Mouse (Mus musculus) neural tube, embryonic 12.5 days (tissue): ENCODE results near the gene 4922502D21Rik. TPM values are rescaled to one million over a fixed set of nuclear protein-coding genes. Genes with fewer than 3 reads are reported as not detected.
A peak's percentile ranks its signal among the peaks of the same experiment; 100 is the strongest.
"Not testable (repeated sequence)": the region's sequence is repeated elsewhere in the genome, so short reads cannot be mapped to it uniquely, and the experiment has no call there.

ENCODE experiments used
- ATAC-seq: fragments of 200-750 bp; cut with Nextera tagmentation; 2 replicates; pipeline ENCODE4 v1.8.0; 2017; ENCODE audit warnings: low read depth, mild to moderate bottlenecking, moderate TSS enrichment, moderate library complexity; ENCODE audit not compliant: low FRiP score
- H3K27ac ChIP-seq: fragments of 300-500 bp; sonication (generic); 2 replicates; pipeline ENCODE4 v1.5.1; 2016
- H3K27me3 ChIP-seq: fragments of 300-500 bp; sonication (generic); replicated peaks from 2 replicates; pipeline ENCODE4 v1.6.1; 2016; ENCODE audit warnings: mild to moderate bottlenecking
- H3K36me3 ChIP-seq: fragments of 300-500 bp; sonication (generic); 2 replicates; pipeline ENCODE4 v1.6.1; 2016; ENCODE audit warnings: mild to moderate bottlenecking
- H3K4me1 ChIP-seq: fragments of 300-500 bp; sonication (generic); 2 replicates; pipeline ENCODE4 v1.6.1; 2016
- H3K4me2 ChIP-seq: fragments of 300-500 bp; sonication (generic); replicated peaks from 2 replicates; pipeline ENCODE4 v1.6.1; 2016; ENCODE audit warnings: mild to moderate bottlenecking
- H3K4me3 ChIP-seq: fragments of 300-500 bp; sonication (generic); 2 replicates; pipeline ENCODE4 v1.5.1; 2016
- H3K9ac ChIP-seq: fragments of 300-500 bp; sonication (generic); 2 replicates; pipeline ENCODE4 v1.6.1; 2016; ENCODE audit warnings: mild to moderate bottlenecking
- H3K9me3 ChIP-seq: fragments of 300-500 bp; sonication (generic); 2 replicates; pipeline ENCODE4 v1.6.1; 2016; ENCODE audit warnings: mild to moderate bottlenecking
- WGBS: fragments of 180-500 bp; shearing (Covaris S2); methylation state at CpG from one replicate; pipeline ENCODE4 v1.1.7; 2016; 5-methylcytosine and 5-hydroxymethylcytosine counted together
- polyA plus RNA-seq: library from polyadenylated mRNA; unstranded; fragments of >200 nt; fragmentation: Nextera tagmentation; extraction: Ambion mirVana; gene quantifications from 2 replicates; pipeline ENCODE4 v1.2.1, GENCODE M21; 2016

The 4922502D21Rik gene
- polyA plus RNA-seq, 1 experiment from 2014 or later, result not detected

DNA sequence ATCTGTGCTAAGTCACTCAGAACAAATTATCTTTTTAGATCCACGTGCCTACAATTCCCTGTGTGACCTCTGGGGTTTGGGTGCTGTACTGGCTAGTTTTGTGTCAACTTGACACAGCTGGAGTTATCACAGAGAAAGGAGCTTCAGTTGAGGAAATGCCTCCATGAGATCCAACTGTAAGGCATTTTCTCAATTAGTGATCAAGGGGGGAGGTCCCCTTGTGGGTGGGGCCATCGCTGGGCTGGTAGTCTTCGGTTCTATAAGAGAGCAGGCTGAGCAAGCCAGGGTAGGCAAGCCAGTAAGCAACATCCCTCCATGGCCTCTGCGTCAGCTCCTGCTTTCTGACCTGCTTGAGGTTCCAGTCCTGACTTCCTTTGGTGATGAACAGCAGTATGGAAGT is 10.8 kb upstream of the 4922502D21Rik start, which contains the start of gene Clec12a:
Gene Clec12a, plus strand, starts transcription at position 301 of the 400 bp plus-strand sequence.
- H3K27me3 ChIP-seq, H3K27ac ChIP-seq, H3K36me3 ChIP-seq, H3K4me3 ChIP-seq, H3K4me1 ChIP-seq, H3K4me2 ChIP-seq, H3K9me3 ChIP-seq, H3K9ac ChIP-seq, ATAC-seq: not testable (repeated sequence)
- 85% methylated on average over 4 of the region's 4 CpGs for WGBS

DNA sequence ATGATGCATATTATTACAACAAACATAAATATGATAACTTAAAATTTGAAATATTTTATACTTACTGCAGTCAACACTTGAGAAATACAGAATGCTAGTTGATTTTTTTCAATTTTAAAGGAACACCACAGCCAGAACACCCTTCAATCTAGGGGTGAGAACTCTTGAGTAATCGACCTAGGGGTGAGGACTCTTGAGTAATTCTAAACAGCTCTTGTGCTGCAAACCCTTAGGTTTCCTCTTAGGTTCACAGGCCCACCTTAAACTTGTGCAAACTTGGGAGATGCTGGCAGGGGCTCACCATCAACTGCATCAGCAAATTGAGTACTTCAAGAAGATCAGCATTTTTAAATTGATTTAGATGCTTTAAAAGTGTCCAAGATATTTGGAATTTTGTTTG is 6.2 kb upstream of the 4922502D21Rik start:
- H3K4me3 ChIP-seq, result no peak overlapping the region
- 70% methylated on average over 1 of the region's 1 CpGs for WGBS
- no peaks in the 10 kb centered on the region for H3K4me1 ChIP-seq
- H3K9ac ChIP-seq, result no peak overlapping the region
- no peak overlapping the region for H3K27ac ChIP-seq
- H3K27me3 ChIP-seq, result no peaks in the 10 kb centered on the region
- H3K4me2 ChIP-seq, result no peak overlapping the region
- ATAC-seq, result no peak
- H3K9me3 ChIP-seq, result no peaks in the 10 kb centered on the region
- no peaks in the 10 kb centered on the region for H3K36me3 ChIP-seq

DNA sequence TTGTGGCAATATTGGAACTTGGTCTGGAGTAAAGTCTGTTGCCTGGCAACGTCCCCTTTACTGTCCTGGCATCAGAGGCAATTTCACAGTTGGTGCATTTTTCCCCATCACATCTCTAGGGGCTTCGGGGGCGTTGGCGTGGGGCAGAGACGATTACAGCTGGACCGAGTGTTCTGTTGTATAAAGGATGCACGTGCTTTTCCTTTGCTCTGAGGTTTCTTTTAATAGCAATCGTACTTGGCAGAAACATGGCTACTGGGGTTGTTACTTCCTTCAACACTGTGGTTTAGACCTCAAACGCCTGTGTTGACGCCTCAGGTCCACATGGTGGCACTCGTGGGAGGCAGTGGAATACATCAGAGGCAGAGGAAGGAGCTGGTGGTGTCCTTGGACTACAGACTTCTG is 2.1 kb upstream of the 4922502D21Rik start:
- Histone ChIP-seq H3K9ac (no peak overlapping the region), H3K4me2 (no peak overlapping the region; the same call in 1 of the 2 replicates), H3K27me3 (no peaks in the 10 kb centered on the region), H3K36me3 (no peaks in the 10 kb centered on the region), H3K4me3 (no peak overlapping the region), H3K4me1 (no peaks in the 10 kb centered on the region), H3K27ac (no peak overlapping the region), H3K9me3 (no peaks in the 10 kb centered on the region)
- peak; percentile 85 for ATAC-seq
- 27% methylated on average over 11 of the region's 11 CpGs for WGBS

DNA sequence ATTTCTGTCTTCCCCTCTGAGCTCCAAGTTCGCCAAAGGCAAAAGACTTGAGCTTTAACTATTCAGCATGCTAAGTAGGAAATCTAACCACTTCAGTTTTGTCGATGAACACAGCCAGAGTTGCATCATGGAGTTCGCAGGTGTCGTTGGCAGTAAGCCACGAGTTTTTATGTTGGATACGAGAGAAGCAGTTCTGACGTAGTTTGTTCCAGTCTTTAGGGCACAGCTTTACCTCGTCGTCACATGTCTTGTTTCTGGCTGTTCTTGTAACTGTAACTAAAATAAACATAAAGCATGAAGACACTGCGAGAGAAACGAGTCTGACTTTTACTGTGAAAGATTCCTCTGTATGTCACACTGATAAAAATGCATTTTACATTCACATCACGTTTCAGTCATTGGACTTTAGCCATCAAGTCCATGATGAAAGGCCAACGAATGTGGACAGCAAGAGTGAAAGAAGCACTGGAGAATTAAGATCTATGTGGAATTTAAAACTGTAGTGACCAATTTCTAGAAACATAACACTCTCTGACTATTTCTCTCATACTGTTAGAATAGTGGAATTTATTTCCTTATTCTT is 4.9 kb downstream of the 4922502D21Rik start:
- Histone ChIP-seq H3K4me3 (no peak overlapping the region), H3K9me3 (no peaks in the 10 kb centered on the region), H3K27me3 (no peaks in the 10 kb centered on the region), H3K9ac (no peak overlapping the region), H3K4me1 (no peaks in the 10 kb centered on the region), H3K4me2 (no peak overlapping the region), H3K36me3 (no peaks in the 10 kb centered on the region), H3K27ac (no peak overlapping the region)
- ATAC-seq, result no peak
- WGBS, result 81% methylated on average over 13 of the region's 13 CpGs

DNA sequence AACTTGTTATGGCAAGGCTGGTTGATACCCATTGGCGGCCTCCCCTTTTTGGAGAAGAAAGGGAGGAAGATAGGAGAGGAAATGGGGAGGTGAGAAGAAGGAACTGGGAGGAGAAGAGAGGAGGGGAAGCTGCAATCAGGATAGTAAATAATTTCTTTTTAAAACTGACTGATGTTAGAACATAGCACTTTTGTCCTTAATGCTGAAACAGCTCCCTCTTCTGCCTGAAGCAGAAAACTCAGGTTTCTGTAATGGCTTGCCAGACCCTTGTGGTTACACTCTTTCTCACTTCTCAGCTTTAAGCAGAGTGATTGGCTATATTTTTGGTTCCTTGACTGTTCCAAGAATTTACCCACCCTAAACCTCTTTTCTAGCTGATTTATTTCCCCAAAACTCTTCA is 5.6 kb downstream of the 4922502D21Rik start:
- H3K27ac ChIP-seq, result no peak overlapping the region
- H3K9ac ChIP-seq, result no peak overlapping the region
- H3K4me1 ChIP-seq, result no peaks in the 10 kb centered on the region
- no peak overlapping the region for H3K4me2 ChIP-seq
- H3K9me3 ChIP-seq, result no peaks in the 10 kb centered on the region
- no peak for ATAC-seq
- no peak overlapping the region for H3K4me3 ChIP-seq
- H3K27me3 ChIP-seq, result no peaks in the 10 kb centered on the region
- no peaks in the 10 kb centered on the region for H3K36me3 ChIP-seq
- WGBS, result 100% methylated on average over 1 of the region's 1 CpGs

DNA sequence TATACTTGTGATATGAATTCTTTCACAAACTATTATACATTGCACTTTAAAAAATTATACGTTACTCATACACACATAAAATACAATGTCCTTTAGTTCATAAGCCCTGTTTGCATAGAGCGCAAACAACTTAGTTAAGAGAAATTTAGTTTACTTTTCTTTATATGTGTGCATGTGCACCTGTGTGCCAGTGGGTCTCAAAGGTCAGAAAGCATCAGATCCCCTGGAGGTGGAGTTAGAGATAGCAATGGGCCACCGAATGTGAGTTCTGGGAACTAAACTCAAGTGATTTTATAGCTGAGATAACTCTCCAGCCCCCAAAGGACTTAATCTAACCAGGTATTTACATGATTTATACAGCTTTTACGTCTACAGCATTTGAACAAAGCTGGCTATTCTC is 12.3 kb downstream of the 4922502D21Rik start:
- Histone ChIP-seq H3K36me3 (no peaks in the 10 kb centered on the region), H3K9me3 (no peaks in the 10 kb centered on the region), H3K4me1 (no peaks in the 10 kb centered on the region), H3K4me2 (no peak overlapping the region), H3K27me3 (no peaks in the 10 kb centered on the region), H3K27ac (no peak overlapping the region), H3K9ac (no peak overlapping the region), H3K4me3 (no peak overlapping the region)
- ATAC-seq, result no peak
- WGBS, result 79% methylated on average over 4 of the region's 4 CpGs

DNA sequence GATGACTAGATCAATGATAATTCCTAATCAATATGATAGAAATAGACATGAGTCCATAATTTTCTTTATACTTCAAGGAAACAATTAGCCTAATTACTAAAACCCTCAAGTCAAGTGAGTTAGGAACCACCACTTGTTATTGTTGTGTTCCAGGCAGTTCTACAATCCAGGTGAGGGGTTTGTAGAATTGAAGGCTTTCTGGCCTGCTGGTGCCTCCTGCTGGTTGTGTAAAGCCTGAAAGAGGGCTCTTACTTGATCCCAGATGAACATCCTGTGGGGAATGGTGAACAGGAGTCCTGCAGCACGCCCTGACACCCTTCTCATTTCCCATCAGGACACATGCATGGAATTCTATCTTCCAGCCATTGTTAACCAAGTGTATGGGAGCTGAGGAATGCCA is 13.2 kb downstream of the 4922502D21Rik start:
- Histone ChIP-seq H3K27me3 (no peaks in the 10 kb centered on the region), H3K4me2 (no peak overlapping the region), H3K4me1 (no peaks in the 10 kb centered on the region), H3K9ac (no peak overlapping the region), H3K27ac (no peak overlapping the region), H3K4me3 (no peak overlapping the region), H3K36me3 (no peaks in the 10 kb centered on the region), H3K9me3 (no peaks in the 10 kb centered on the region)
- ATAC-seq, result no peak
- 41% methylated on average over 1 of the region's 1 CpGs for WGBS

DNA sequence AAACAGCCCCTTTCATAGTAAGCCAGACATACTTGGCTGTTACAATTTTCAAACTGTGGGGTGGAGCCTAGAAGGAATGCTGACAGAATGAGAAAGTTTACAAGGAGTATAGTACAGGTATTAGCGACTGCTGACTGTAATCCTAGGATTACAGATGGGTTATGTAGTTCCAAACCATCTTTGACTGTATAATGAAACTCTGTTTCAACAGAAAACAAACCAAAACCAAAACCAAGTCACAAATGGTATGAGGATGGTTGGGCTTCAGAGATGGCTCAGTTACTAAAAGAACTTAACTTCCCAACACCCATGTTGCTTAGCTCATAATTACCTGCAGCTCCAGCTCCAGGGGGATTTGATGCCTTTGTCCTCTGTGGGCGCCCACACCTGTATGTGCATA is 15.1 kb downstream of the 4922502D21Rik start:
- H3K27ac ChIP-seq, result no peak overlapping the region
- no peaks in the 10 kb centered on the region for H3K9me3 ChIP-seq
- H3K9ac ChIP-seq, result no peak overlapping the region
- no peak overlapping the region for H3K4me3 ChIP-seq
- H3K4me2 ChIP-seq, result no peak overlapping the region
- no peak for ATAC-seq
- no peaks in the 10 kb centered on the region for H3K36me3 ChIP-seq
- no peaks in the 10 kb centered on the region for H3K4me1 ChIP-seq
- 70% methylated on average over 2 of the region's 2 CpGs for WGBS
- H3K27me3 ChIP-seq, result no peaks in the 10 kb centered on the region

DNA sequence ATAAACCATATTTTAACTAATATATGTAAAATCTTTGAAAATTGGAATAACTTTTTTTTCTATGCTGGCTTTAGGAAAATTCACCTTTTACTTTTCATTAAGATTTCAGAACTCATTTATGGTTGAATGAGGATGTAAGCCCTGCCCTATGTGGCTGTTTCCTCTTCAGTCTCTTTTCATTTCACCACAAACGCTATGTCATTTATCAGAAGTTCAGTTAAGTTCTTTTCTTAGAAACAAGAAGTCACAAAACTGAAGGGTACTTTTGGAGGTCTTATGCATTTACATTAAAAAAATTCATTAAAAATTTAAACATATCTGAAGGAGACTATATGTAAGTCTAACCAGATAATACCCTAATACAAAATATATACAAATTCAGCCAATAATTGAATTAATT is 15.9 kb downstream of the 4922502D21Rik start:
- no peak overlapping the region for H3K27ac ChIP-seq
- H3K27me3 ChIP-seq, result no peaks in the 10 kb centered on the region
- no peak overlapping the region for H3K4me3 ChIP-seq
- WGBS, result 89% methylated on average over 1 of the region's 1 CpGs
- no peak overlapping the region for H3K9ac ChIP-seq
- no peaks in the 10 kb centered on the region for H3K9me3 ChIP-seq
- no peaks in the 10 kb centered on the region for H3K36me3 ChIP-seq
- no peak for ATAC-seq
- H3K4me1 ChIP-seq, result no peaks in the 10 kb centered on the region
- no peak overlapping the region for H3K4me2 ChIP-seq

DNA sequence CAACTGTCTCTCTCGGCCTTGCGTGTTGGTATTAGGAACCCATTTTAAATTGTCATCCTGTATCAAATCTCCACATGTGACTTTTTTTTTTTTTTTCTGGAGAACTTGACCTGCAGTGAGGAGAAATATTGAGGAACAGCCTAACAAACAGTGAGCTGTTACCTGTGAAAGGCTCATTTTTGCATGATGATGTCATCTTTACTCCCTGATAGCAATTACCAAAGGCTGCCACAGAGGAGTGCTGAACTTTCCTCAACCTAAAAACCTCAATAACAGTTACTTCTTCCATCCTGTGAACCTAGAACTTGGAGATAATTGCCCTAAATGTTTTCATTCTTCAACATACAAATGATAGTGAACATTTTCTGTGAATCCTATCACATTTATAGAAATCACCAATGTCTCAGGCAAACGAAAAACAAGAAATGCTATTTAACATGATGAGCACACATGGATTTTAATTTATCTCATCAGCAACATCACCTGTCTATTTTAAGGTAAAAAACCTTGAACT is 16.9 kb downstream of the 4922502D21Rik start:
- no peaks in the 10 kb centered on the region for H3K9me3 ChIP-seq
- no peak overlapping the region for H3K27ac ChIP-seq
- H3K9ac ChIP-seq, result no peak overlapping the region
- H3K27me3 ChIP-seq, result no peaks in the 10 kb centered on the region
- no peaks in the 10 kb centered on the region for H3K36me3 ChIP-seq
- H3K4me3 ChIP-seq, result no peak overlapping the region
- no peak overlapping the region for H3K4me2 ChIP-seq
- H3K4me1 ChIP-seq, result no peaks in the 10 kb centered on the region
- 95% methylated on average over 3 of the region's 3 CpGs for WGBS
- ATAC-seq, result no peak

DNA sequence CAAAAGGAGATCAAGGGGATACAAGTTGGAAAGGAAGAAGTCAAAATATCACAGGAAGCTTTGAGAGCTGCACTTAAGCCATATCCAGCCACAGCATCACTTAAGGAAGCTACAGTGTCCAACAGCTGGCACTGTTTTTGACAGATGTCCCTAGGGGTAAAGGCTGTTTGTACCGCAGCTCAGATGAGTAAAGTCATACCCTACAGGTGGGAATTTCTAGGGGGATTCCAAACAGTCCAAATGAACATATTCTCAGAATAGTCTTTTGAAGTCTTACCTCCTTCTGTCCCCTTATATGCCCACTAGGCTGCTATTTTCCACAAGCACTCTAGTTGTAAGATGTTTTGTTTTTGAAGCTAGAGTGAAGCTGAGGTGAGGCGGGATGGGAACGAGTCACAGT is 19.1 kb downstream of the 4922502D21Rik start:
- Histone ChIP-seq H3K27ac (no peak overlapping the region), H3K36me3 (no peaks in the 10 kb centered on the region), H3K4me2 (no peak overlapping the region), H3K9me3 (no peaks in the 10 kb centered on the region), H3K4me3 (no peak overlapping the region), H3K9ac (no peak overlapping the region), H3K27me3 (no peaks in the 10 kb centered on the region), H3K4me1 (no peaks in the 10 kb centered on the region)
- ATAC-seq, result no peak
- 75% methylated on average over 3 of the region's 3 CpGs for WGBS

DNA sequence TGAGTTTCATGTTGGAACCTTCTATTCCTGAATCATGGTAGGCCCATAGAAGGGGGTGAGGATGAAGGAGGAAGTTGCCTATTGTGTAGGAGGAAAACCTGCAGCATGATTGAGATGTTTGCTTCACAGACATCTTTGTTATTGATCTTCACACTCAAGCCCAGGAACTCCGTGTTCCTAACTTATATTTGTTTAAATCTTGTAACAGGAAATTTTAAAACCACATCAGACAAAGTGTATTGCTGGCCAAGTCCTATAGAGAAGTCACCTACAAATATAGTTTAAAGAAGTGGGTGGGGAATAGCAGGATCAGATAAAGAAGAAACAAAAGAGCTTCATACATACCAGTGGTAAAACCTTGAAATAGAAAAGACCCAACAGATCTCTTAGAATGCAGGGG is 27.4 kb downstream of the 4922502D21Rik start:
- no peak overlapping the region for H3K27ac ChIP-seq
- H3K9ac ChIP-seq, result no peak overlapping the region
- H3K36me3 ChIP-seq, result no peaks in the 10 kb centered on the region
- H3K4me1 ChIP-seq, result no peaks in the 10 kb centered on the region
- no peaks in the 10 kb centered on the region for H3K9me3 ChIP-seq
- H3K4me3 ChIP-seq, result no peak overlapping the region
- no peak overlapping the region for H3K4me2 ChIP-seq
- 81% methylated on average over 1 of the region's 1 CpGs for WGBS
- no peak for ATAC-seq
- no peaks in the 10 kb centered on the region for H3K27me3 ChIP-seq

DNA sequence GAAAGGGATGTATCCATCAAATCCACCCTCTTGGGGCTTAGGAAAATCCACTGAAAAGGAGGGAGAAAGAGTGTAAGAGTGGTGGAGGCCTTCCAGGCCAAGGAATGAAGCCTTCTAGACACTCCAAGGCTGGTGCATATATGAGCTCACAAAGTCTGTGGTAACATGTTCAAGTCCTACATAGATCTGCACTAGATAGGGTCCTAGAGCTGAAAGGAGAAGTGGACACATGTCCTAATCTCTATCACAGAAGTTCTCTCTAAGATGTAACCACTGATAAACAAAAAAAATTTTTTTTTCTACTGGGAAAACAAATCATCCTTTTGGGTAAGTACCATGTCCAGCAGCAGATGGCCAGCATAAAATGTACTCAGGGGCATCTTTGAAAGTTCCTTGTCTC is 42.9 kb downstream of the 4922502D21Rik start:
- no peaks in the 10 kb centered on the region for H3K9me3 ChIP-seq
- H3K27ac ChIP-seq, result no peak overlapping the region
- H3K4me2 ChIP-seq, result no peak overlapping the region
- no peaks in the 10 kb centered on the region for H3K27me3 ChIP-seq
- no peaks in the 10 kb centered on the region for H3K36me3 ChIP-seq
- no peak for ATAC-seq
- H3K4me3 ChIP-seq, result no peak overlapping the region
- H3K9ac ChIP-seq, result no peak overlapping the region
- H3K4me1 ChIP-seq, result no peaks in the 10 kb centered on the region
